Mouse (Mus musculus) thymus, adult 2 months (tissue): ENCODE data around the gene Elk4.

ENCODE experiments used
- CTCF ChIP-seq: fragments of 200-500 bp; IDR thresholded peaks from 2 replicates; pipeline ENCODE4 v1.5.1; 2012; ENCODE audit warnings: mild to moderate bottlenecking, control low read depth, low read length, moderate library complexity, borderline replicate concordance; ENCODE audit not compliant: control insufficient read depth, poor library complexity, insufficient read depth; ENCODE audit errors: extremely low read depth
- POLR2A ChIP-seq: fragments of 200-500 bp; IDR thresholded peaks from 2 replicates; pipeline ENCODE4 v1.6.1; 2012; ENCODE audit warnings: mild to moderate bottlenecking, low read length, control low read depth, moderate library complexity; ENCODE audit not compliant: control insufficient read depth, poor library complexity, insufficient read depth; ENCODE audit errors: extremely low read depth

DNA sequence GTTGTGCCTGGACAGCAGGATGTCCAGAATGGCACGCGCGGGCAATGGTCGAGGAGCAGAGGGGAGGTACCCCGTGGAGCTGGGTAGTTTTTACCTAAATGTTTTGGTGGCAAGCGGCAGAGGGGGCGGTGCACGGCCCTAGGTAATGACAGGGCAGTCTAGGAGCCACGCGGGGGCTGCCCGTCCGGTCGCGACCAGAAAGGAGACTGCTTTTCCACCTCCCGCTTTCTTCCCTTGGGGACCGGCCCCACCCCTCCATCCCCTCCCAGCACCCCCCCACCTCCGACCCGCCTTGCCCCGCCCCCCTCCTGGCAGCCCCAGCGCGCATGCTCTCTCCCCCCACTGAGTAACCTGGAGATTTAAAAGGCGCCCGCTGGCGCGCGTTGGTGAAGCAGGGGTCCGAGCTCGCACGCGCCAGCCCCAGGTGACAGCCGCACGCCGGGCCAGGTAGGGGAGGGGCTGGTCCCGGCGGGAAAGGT lies 44.8 kb upstream of the Elk4 start, which contains the start of gene Slc45a3:
- no peak for TF ChIP-seq POLR2A
- 0 out of 2 replicates have a peak, but pooled peaks have one; percentile 14 for TF ChIP-seq CTCF
